Mouse (Mus musculus): ENCODE measurements around the gene Chchd1. TPM values are rescaled to one million over a fixed set of nuclear protein-coding genes. Genes with fewer than 3 reads are reported as not detected.

The Chchd1 gene
- total RNA-seq (2014; rRNA removed; ENCODE audit: low replicate concordance) (159 and 181 TPM in 2 replicates), polyA plus RNA-seq (2015; fragmentation: Nextera tagmentation; extraction: Ambion mirVana) (243 and 251 TPM in 2 replicates)

GRCm38 (mm10) chr14:20702741-20703381 is at the start of gene Chchd1:
Gene Chchd1 (plus strand): TSS chr14:20703006.
- peak; percentile 76 for DNase-seq (ENCODE audit: low spot score)
- Histone ChIP-seq H3K27ac (ENCODE audit: low read depth) (peak within 1 kb of the TSS; percentile 97), H3K4me3 (ENCODE audit: low read depth, low read length) (peak within 1 kb of the TSS; percentile 78), H3K4me1 (ENCODE audit: control insufficient read depth, insufficient read depth) (peaks cover 17% of the 10 kb centered on the region), H3K27me3 (ENCODE audit: control insufficient read depth, insufficient read depth, low read length) (no peaks in the 10 kb centered on the region), H3K4me2 (ENCODE audit: low read depth, low read length) (peak within 1 kb of the TSS; percentile 82), H3K36me3 (replicated peaks; ENCODE audit: control insufficient read depth, insufficient read depth, low read length) (peaks cover 20% of the 10 kb centered on the region), H3K9me3 (replicated peaks; ENCODE audit: control insufficient read depth, low read length) (no peaks in the 10 kb centered on the region), H3K9ac (replicated peaks; ENCODE audit: low read depth, low read length) (peak within 1 kb of the TSS; percentile 94)
- no peak; the same call in 1 of the 2 replicates for TF ChIP-seq EP300 (IDR thresholded peaks at IDR 0.05; ENCODE audit: low read depth)
- TF ChIP-seq CTCF (IDR thresholded peaks at IDR 0.05; ENCODE audit: low read depth) = no peak
- WGBS = under 1% methylated on average over 61 of the region's 61 CpGs
- ATAC-seq (ENCODE audit: insufficient read depth, low read depth) = peak; percentile 79

GRCm38 (mm10) chr14:20654690-20655421 is 48.0 kb upstream of the Chchd1 start:
- H3K27ac ChIP-seq (ENCODE audit: low read depth) = peak overlapping the region; percentile 39
- DNase-seq (ENCODE audit: low spot score) = no peak
- H3K9me3 ChIP-seq (replicated peaks; ENCODE audit: control insufficient read depth, low read length) = no peaks in the 10 kb centered on the region
- H3K9ac ChIP-seq (replicated peaks; ENCODE audit: low read depth, low read length) = no peak overlapping the region
- no peaks in the 10 kb centered on the region for H3K27me3 ChIP-seq (ENCODE audit: control insufficient read depth, insufficient read depth, low read length)
- H3K4me2 ChIP-seq (ENCODE audit: low read depth, low read length) = no peak overlapping the region
- TF ChIP-seq EP300 (IDR thresholded peaks at IDR 0.05; ENCODE audit: low read depth) = no peak
- TF ChIP-seq CTCF (IDR thresholded peaks at IDR 0.05; ENCODE audit: low read depth) = no peak
- no peaks in the 10 kb centered on the region for H3K36me3 ChIP-seq (replicated peaks; ENCODE audit: control insufficient read depth, insufficient read depth, low read length)
- H3K4me1 ChIP-seq (ENCODE audit: control insufficient read depth, insufficient read depth) = peaks cover 9% of the 10 kb centered on the region; the same call in 1 of the 2 replicates
- 54% methylated on average over 9 of the region's 9 CpGs for WGBS
- no peak; the same call in 1 of the 2 replicates for ATAC-seq (ENCODE audit: insufficient read depth, low read depth)
- no peak overlapping the region for H3K4me3 ChIP-seq (ENCODE audit: low read depth, low read length)

- H3K27ac ChIP-seq (ENCODE audit: low read depth) = peak overlapping the region; percentile 39
- H3K36me3 ChIP-seq (replicated peaks; ENCODE audit: control insufficient read depth, insufficient read depth, low read length) = peaks cover 6% of the 10 kb centered on the region; the same call in 1 of the 2 replicates
- DNase-seq (ENCODE audit: low spot score) (no peak), ATAC-seq (ENCODE audit: insufficient read depth, low read depth) (no peak)
- peaks cover 14% of the 10 kb centered on the region; the same call in 1 of the 2 replicates for H3K4me1 ChIP-seq (ENCODE audit: control insufficient read depth, insufficient read depth)
- H3K27me3 ChIP-seq (ENCODE audit: control insufficient read depth, insufficient read depth, low read length) = no peaks in the 10 kb centered on the region
- H3K4me2 ChIP-seq (ENCODE audit: low read depth, low read length) = peak overlapping the region; percentile 55; the same call in 1 of the 2 replicates
- H3K9ac ChIP-seq (replicated peaks; ENCODE audit: low read depth, low read length) = 0 out of 2 replicates have a peak overlapping the region, but pooled peaks have one; percentile 22
- no peak overlapping the region; the same call in 1 of the 2 replicates for H3K4me3 ChIP-seq (ENCODE audit: low read depth, low read length)
- TF ChIP-seq EP300 (IDR thresholded peaks at IDR 0.05; ENCODE audit: low read depth) (no peak), CTCF (IDR thresholded peaks at IDR 0.05; ENCODE audit: low read depth) (no peak)
- 45% methylated on average over 9 of the region's 9 CpGs for WGBS
- H3K9me3 ChIP-seq (replicated peaks; ENCODE audit: control insufficient read depth, low read length) = no peaks in the 10 kb centered on the region
These were observed 47.1 kb upstream of the Chchd1 start for GRCm38 (mm10) chr14:20655731-20656130.

GRCm38 (mm10) chr14:20656361-20656760 is 46.4 kb upstream of the Chchd1 start, which contains the start of gene Myoz1:
Gene Myoz1 (minus strand): TSS chr14:20656540.
- Histone ChIP-seq H3K27ac (ENCODE audit: low read depth) (peak within 1 kb of the TSS; percentile 39), H3K36me3 (replicated peaks; ENCODE audit: control insufficient read depth, insufficient read depth, low read length) (peaks cover 7% of the 10 kb centered on the region; the same call in 1 of the 2 replicates), H3K27me3 (ENCODE audit: control insufficient read depth, insufficient read depth, low read length) (no peaks in the 10 kb centered on the region), H3K9me3 (replicated peaks; ENCODE audit: control insufficient read depth, low read length) (no peaks in the 10 kb centered on the region), H3K9ac (replicated peaks; ENCODE audit: low read depth, low read length) (0 out of 2 replicates have a peak within 1 kb of the TSS, but pooled peaks have one; percentile 22), H3K4me2 (ENCODE audit: low read depth, low read length) (peak within 1 kb of the TSS; percentile 55), H3K4me3 (ENCODE audit: low read depth, low read length) (peak within 1 kb of the TSS; percentile 17), H3K4me1 (ENCODE audit: control insufficient read depth, insufficient read depth) (peaks cover 14% of the 10 kb centered on the region; the same call in 1 of the 2 replicates)
- 16% methylated on average over 11 of the region's 11 CpGs for WGBS
- no peak for DNase-seq (ENCODE audit: low spot score)
- ATAC-seq (ENCODE audit: insufficient read depth, low read depth) = no peak
- TF ChIP-seq CTCF (IDR thresholded peaks at IDR 0.05; ENCODE audit: low read depth) (no peak), EP300 (IDR thresholded peaks at IDR 0.05; ENCODE audit: low read depth) (no peak)

GRCm38 (mm10) chr14:20658326-20658725 is 44.5 kb upstream of the Chchd1 start:
- no peak overlapping the region for H3K4me2 ChIP-seq (ENCODE audit: low read depth, low read length)
- H3K36me3 ChIP-seq (replicated peaks; ENCODE audit: control insufficient read depth, insufficient read depth, low read length) = peaks cover 7% of the 10 kb centered on the region
- TF ChIP-seq CTCF (IDR thresholded peaks at IDR 0.05; ENCODE audit: low read depth) = peak; percentile 78
- no peak for TF ChIP-seq EP300 (IDR thresholded peaks at IDR 0.05; ENCODE audit: low read depth)
- H3K27ac ChIP-seq (ENCODE audit: low read depth) = no peak overlapping the region
- no peak overlapping the region for H3K9ac ChIP-seq (replicated peaks; ENCODE audit: low read depth, low read length)
- H3K4me1 ChIP-seq (ENCODE audit: control insufficient read depth, insufficient read depth) = peaks cover 14% of the 10 kb centered on the region; the same call in 1 of the 2 replicates
- ATAC-seq (ENCODE audit: insufficient read depth, low read depth) (no peak), DNase-seq (ENCODE audit: low spot score) (peak; percentile 67)
- H3K4me3 ChIP-seq (ENCODE audit: low read depth, low read length) = no peak overlapping the region
- H3K27me3 ChIP-seq (ENCODE audit: control insufficient read depth, insufficient read depth, low read length) = no peaks in the 10 kb centered on the region
- no peaks in the 10 kb centered on the region for H3K9me3 ChIP-seq (replicated peaks; ENCODE audit: control insufficient read depth, low read length)
